Mouse (Mus musculus): ENCODE results near the gene Sort1. TPM values are rescaled to one million over a fixed set of nuclear protein-coding genes. Genes with fewer than 3 reads are reported as not detected.

The Sort1 gene
- 38.3 TPM for polyA plus RNA-seq (2014; fragmentation: Illumina TruSeq; extraction: RNeasy Lipid Tissue Mini Kit (QIAGEN cat#74804); ENCODE audit: low read depth, low replicate concordance)

DNA sequence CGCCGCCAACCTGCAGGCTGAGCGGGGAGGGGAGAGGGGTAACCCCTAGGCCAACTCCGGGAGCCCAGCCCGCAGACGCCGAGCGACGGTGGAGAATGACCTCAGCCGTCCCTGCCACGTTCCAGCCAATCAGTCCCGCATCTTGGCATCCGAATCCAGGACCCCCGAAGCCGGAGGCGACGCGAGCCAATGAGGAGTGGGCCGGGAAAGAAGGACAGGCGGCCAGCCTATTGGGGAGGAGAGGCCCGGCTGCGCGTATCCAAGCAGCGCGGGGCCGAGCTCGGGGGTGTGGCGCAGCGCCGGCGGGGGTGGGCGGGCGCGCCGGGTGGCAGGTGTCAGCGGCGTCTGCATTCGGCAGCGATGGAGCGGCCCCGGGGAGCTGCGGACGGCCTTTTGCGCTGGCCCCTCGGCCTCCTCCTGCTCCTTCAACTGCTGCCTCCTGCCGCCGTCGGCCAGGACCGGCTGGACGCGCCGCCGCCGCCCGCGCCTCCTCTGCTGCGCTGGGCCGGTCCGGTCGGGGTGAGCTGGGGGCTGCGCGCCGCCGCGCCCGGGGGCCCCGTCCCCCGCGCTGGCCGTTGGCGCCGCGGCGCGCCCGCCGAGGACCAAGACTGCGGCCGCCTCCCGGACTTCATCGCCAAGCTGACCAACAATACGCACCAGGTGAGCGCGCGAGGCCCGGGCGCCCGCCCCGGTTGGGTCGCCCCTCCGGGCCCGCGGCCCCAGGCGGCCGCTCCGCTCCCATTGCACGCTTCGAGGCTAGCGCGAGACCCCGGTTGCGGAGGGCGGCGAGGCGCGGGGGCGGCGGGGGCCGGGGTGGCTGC lies at the start of gene Sort1:
Sort1 (plus strand) TSS at position 302 of the 821 bp plus-strand sequence.

DNA sequence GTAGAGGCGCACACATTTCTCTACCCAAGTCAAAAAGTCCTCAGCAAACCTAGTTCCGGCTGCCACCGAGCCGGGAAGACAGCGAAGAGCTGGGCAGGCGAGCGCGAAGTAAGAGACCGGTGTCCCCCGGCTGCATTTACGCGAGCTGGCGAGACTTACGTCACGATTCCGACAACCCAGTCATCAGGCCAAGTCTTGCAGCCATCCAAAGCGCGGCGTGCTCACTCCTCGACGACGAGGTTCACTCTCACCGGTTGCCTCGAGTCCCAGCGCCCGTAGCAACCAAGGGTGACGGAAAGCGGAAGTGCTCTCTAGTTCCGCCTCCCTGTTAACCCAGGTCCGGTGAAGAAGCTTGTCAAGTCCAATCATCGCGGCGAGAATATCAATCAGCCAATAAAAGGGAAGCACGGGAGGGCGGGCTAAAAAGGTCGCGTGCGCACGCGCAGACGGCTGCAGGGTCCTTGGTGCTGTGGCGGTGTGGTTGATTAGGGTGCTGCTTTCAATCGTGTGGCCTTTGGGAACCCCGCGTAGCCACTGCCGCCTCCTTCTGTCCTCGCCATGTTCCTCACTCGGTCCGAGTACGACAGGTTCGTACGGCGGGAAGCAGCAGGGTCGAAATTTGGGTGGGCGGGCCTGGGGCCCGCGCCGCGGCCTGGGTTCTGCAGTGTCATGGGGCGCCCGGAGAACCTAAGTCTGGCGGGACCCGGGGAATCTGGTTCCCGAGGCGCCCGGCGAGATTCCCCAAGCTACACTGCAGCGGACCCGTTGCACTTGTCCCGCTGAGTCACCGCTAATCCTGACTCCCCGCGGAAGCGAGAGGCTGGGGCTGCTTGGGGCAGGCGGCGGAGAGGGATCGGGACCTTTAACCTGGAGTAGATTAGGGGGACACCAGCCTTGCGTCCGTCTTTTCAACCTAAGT lies 26.9 kb upstream of the Sort1 start, which contains the start of gene Psma5:
Psma5 (plus strand) TSS at position 208 of the 919 bp plus-strand sequence.

DNA sequence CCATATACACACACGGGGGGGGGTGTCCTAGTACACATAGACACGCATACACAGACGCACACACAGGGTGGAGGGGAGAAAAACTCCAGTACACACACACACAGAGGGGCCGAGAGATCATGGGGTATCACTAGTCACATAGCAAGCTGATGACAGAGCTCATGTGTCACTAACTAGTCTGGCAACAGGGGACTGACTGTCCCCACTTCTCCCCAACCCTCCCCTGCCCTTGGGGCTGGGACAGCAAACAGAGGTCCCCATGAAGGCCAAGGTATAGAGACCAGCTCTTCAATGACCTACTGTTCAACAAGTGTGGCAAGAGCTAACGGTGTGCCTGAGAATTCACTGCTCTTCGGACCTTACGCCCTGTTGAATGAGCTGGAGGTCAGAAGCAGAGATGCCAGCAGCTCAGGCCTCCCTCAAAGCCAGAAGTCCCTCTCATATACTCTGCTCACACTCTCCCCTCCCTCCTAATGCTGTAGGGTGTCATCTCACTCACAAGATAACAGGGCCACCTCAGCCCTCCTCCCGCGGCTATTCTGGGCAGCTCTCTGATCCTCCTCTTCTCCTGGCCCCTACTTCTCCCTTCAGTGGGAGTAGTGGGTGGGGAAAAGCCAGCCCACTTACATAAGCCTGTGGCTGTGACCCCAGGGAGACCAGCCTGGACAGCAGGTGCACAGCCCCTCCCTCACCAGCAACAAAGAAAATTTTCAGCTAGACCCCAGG lies 80.6 kb downstream of the Sort1 start, which contains the start of gene Mybphl:
Mybphl (plus strand) TSS at position 642 of the 726 bp plus-strand sequence.

DNA sequence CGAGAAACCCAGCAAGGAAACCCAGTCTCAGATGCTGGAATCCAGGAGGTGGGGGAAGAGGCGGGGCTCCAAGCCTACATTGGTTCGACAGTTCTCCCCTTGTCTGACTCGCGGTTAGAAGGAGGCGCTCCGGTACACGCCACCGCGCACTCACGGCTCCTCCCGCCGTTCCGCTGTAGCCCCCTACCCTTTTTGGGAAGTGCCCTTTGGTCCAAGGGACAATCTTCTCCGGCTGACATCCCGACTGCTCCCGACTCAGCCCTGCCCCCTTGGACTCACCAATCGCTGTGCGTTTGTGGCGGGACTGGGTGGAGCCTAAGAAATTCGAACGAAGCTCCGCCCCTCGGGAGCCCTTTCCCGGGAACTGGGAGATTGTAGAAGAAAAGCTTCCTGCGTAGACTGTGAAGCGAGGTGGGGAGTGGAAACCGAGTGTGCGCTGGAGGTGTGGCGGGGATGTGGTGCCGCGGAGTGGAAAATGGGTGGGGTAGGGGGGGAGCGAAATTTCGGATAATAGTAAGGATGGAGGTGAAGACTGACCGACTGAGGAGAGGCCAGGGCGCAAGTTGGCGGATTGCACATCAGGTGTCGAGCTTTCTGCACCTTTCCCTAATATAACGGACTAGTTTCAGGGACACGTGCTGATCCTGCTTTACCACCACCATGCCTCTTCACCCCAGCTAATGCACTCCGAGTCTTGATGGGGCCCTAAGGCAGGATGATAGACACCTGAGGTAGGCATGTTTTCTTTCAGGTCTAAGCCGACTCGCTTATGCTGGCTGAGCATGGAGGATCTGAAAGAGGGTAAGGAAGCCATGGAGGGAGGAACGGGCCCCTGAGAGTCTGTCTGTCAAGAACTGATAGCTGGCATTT lies 99.8 kb downstream of the Sort1 start, which contains the start of gene Psrc1:
Psrc1 (plus strand) TSS at position 355 of the 870 bp plus-strand sequence.

Other genes with a start within 250 kb of the Sort1 start
- 2.7 TPM for gene Gstm4, start 239.2 kb upstream of the Sort1 start, polyA plus RNA-seq (2014; fragmentation: Illumina TruSeq; extraction: RNeasy Lipid Tissue Mini Kit (QIAGEN cat#74804); ENCODE audit: low read depth, low replicate concordance)
- gene Ampd2, start 197.4 kb upstream of the Sort1 start, polyA plus RNA-seq (2014; fragmentation: Illumina TruSeq; extraction: RNeasy Lipid Tissue Mini Kit (QIAGEN cat#74804); ENCODE audit: low read depth, low replicate concordance) = 1.7 TPM
- 0.90 TPM for gene Gnat2, start 191.3 kb upstream of the Sort1 start, polyA plus RNA-seq (2014; fragmentation: Illumina TruSeq; extraction: RNeasy Lipid Tissue Mini Kit (QIAGEN cat#74804); ENCODE audit: low read depth, low replicate concordance)
- gene Gnai3, start 137.9 kb upstream of the Sort1 start, polyA plus RNA-seq (2014; fragmentation: Illumina TruSeq; extraction: RNeasy Lipid Tissue Mini Kit (QIAGEN cat#74804); ENCODE audit: low read depth, low replicate concordance) = 93.3 TPM
- gene Gpr61, start 129.2 kb upstream of the Sort1 start, polyA plus RNA-seq (2014; fragmentation: Illumina TruSeq; extraction: RNeasy Lipid Tissue Mini Kit (QIAGEN cat#74804); ENCODE audit: low read depth, low replicate concordance) = 0.38 TPM
- 0.43 TPM for gene Amigo1, start 97.7 kb upstream of the Sort1 start, polyA plus RNA-seq (2014; fragmentation: Illumina TruSeq; extraction: RNeasy Lipid Tissue Mini Kit (QIAGEN cat#74804); ENCODE audit: low read depth, low replicate concordance)
- 1.4 TPM for gene Cyb561d1, start 82.9 kb upstream of the Sort1 start, polyA plus RNA-seq (2014; fragmentation: Illumina TruSeq; extraction: RNeasy Lipid Tissue Mini Kit (QIAGEN cat#74804); ENCODE audit: low read depth, low replicate concordance)
- 0.85 TPM for gene Atxn7l2, start 73.1 kb upstream of the Sort1 start, polyA plus RNA-seq (2014; fragmentation: Illumina TruSeq; extraction: RNeasy Lipid Tissue Mini Kit (QIAGEN cat#74804); ENCODE audit: low read depth, low replicate concordance)
- 0.17 TPM for gene Sypl2, start 57.4 kb upstream of the Sort1 start, polyA plus RNA-seq (2014; fragmentation: Illumina TruSeq; extraction: RNeasy Lipid Tissue Mini Kit (QIAGEN cat#74804); ENCODE audit: low read depth, low replicate concordance)
- 65.6 TPM for gene Psma5, start 27.2 kb upstream of the Sort1 start, polyA plus RNA-seq (2014; fragmentation: Illumina TruSeq; extraction: RNeasy Lipid Tissue Mini Kit (QIAGEN cat#74804); ENCODE audit: low read depth, low replicate concordance)
- not detected for gene Mybphl, start 80.8 kb downstream of the Sort1 start, polyA plus RNA-seq (2014; fragmentation: Illumina TruSeq; extraction: RNeasy Lipid Tissue Mini Kit (QIAGEN cat#74804); ENCODE audit: low read depth, low replicate concordance)
- gene Psrc1, start 99.8 kb downstream of the Sort1 start, polyA plus RNA-seq (2014; fragmentation: Illumina TruSeq; extraction: RNeasy Lipid Tissue Mini Kit (QIAGEN cat#74804); ENCODE audit: low read depth, low replicate concordance) = not detected
- gene Celsr2, start 131.5 kb downstream of the Sort1 start, polyA plus RNA-seq (2014; fragmentation: Illumina TruSeq; extraction: RNeasy Lipid Tissue Mini Kit (QIAGEN cat#74804); ENCODE audit: low read depth, low replicate concordance) = 0.48 TPM
- gene Sars, start 161.1 kb downstream of the Sort1 start, polyA plus RNA-seq (2014; fragmentation: Illumina TruSeq; extraction: RNeasy Lipid Tissue Mini Kit (QIAGEN cat#74804); ENCODE audit: low read depth, low replicate concordance) = 6.2 TPM